Mouse (Mus musculus): ENCODE data around the gene Cpne9. TPM values are rescaled to one million over a fixed set of nuclear protein-coding genes. Genes with fewer than 3 reads are reported as not detected.
A peak's percentile ranks its signal among the peaks of the same experiment; 100 is the strongest.

Gene Cpne9
- total RNA-seq, 2 experiments from 2014 or later: 0.26 TPM; not detected in 1

- no peak for DNase-seq (ENCODE audit: low spot score)
Measured at GRCm38 (mm10) chr6:113342297-113342696, 60.2 kb downstream of the Cpne9 start.

DNA sequence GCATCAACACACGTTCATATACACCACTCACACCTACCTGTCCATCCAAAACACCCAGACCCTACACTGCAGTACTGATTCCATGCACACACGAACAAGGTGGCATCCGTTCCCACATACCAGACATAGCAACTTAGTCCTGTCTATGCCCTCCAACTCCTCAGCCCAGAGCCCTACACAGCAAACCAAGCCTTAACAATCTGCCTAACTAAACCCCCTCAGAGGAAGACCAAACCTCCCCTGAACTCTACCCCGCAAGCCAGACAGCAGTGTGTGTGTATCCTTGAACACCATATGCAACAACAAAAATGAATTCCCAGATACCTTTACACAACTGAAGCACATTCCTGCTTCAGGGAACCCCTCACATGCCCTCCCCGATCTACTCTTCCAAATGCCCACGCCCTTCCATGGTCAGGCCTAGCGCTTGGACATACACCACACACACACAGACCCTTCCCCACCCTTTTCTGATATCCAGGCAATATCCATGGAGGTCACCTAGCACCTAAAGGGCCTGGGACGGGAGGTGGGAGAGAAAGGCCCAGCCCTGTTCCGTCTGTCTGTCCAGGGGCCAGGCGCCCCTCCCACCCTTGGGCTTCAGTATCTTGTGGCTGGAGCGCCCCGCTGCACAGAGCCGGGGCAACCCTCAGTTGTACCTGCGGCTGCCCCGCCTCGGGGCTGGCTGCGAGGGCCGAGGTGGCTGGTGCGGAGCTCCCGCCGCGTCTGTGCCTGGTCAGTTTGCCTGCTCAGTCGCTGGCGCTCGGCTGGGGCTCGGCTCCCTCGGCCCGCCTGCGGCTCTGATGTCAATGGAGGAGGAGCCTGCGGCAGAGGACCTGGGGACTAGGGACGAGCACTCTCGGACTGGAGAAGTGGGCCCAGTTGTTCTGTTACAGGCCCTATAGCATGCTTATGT, 61.3 kb downstream of the Cpne9 start, which contains the start of gene Camk1:
Camk1 (minus strand) TSS at position 808 of the 916 bp plus-strand sequence.
- peak; percentile 87 for DNase-seq (ENCODE audit: low spot score)

- DNase-seq (ENCODE audit: low spot score): peak; percentile 85
Measured at GRCm38 (mm10) chr6:113344321-113344720, 62.2 kb downstream of the Cpne9 start.

DNA sequence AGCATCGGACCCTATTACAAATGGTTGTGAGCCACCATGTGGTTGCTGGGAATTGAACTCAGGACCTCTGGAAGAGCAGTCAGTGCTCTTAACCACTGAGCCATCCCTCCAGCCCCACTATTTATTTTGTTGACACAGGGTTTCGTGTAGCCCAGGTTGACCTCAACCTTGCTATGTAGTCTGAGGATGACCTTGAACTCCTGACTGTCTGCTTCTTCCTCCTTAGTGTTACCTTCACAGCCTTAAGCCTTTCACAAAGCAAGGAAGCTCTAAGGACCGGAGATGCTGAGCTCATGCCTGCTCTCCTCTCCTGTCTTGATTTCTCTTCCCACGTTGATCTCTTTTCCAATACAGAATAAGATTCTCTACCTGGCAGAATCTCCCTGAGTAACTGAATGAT, 64.8 kb downstream of the Cpne9 start:
- no peak for DNase-seq (ENCODE audit: low spot score)

DNA sequence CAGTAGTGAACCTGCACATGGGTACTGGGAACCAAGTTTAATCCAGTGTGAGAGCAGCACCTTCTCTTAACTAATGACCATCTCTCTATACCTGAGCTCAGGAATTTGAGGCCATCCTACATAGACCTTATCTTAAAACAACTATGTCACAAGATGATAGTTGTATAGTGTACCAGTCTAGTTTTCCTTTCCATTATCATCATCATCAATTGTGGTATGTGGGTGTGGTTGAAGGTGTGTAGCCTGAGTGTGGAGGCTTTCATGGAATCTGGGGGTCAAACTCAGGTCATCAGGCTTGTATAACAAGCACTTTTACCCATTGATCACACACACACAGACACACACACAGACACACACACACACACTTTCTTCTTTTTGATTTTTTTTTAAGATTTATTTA, 68.4 kb downstream of the Cpne9 start:
- DNase-seq (ENCODE audit: low spot score): no peak

DNA sequence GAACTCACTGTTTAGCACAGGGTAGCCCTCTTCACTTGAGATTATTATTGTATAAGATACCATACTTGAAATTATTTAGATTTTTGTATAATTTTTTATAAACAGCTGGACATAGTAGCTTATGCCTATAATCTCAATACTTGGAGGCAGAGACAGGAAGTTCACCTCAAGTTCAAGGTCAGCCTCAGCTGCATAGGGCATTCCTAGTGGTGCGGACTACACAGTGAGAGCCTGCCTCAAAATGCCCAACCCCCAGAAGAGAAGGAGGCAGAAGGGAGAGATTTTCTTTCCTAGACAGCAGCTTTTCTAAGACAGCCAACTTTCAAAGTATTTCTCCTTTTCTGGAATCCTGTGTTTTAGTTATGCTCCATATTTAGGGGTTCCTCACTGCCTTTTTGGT, 69.1 kb downstream of the Cpne9 start:
- DNase-seq (ENCODE audit: low spot score): no peak

DNA sequence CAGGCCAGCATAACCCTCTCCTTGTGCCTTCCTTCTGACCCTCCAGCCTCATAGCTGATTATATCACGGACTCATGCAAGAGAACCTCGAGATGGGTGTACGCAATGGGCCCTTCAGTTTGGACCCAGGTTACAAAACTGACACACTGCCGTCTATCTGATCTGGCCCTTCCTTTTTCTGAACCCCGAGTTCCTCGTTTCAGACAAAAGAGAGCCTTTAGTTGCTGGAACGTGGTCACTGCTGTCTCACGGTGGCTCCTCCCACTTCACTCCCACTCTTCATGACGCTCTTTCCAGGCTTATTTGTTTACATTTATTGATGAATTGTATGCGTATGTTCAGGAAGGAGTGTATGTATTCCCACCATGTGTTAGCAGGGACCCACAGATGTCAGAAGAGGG, 69.5 kb downstream of the Cpne9 start:
- DNase-seq (ENCODE audit: low spot score): no peak

GRCm38 (mm10) chr6:113352820-113353219, 70.7 kb downstream of the Cpne9 start:
- DNase-seq (ENCODE audit: low spot score): no peak

DNA sequence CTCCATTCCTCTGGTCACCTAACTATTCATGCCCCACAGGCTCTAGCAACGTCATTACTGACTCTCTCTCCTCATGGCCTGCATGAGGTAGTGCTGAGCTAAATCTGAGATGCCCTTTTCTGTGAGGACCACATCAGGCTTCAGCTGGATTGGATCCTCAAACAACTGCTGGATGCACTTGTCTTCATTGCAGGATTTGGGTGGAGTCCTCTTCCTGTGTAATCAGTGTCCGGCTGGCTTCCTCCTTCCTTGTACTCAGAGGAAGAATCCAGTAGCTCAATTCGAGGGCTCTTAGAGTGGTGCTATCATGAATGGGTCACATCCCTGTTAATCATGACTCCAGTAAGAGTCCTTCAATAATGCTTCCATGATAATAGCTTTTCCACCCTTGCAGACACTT, 71.6 kb downstream of the Cpne9 start:
- no peak for DNase-seq (ENCODE audit: low spot score)

Other genes with a start within 250 kb of the Cpne9 start
- 10 to 100 TPM; 14.2 to 14.5 TPM for gene Thumpd3, start 236.1 kb upstream of the Cpne9 start, total RNA-seq (2021)
- 10 to 100 TPM; 22.0 to 23.4 TPM for gene Setd5, start 204.9 kb upstream of the Cpne9 start, total RNA-seq (2021)
- gene Lhfpl4, start 86.9 kb upstream of the Cpne9 start, total RNA-seq (2021): under 1 TPM; 0.32 to 0.55 TPM
- 10 to 100 TPM; 12.5 to 14.2 TPM for gene Mtmr14, start 44.5 kb upstream of the Cpne9 start, total RNA-seq (2021)
- 1 to 10 TPM; 9.7 to 9.8 TPM for gene Brpf1, start 24.8 kb downstream of the Cpne9 start, total RNA-seq (2021)
- gene Ogg1, start 44.7 kb downstream of the Cpne9 start, total RNA-seq (2021): 1 to 10 TPM; 5.6 to 5.8 TPM
- gene Camk1, start 61.7 kb downstream of the Cpne9 start, total RNA-seq (2021): 10 to 100 TPM; 39.0 to 42.9 TPM
- 10 to 100 TPM; 14.6 to 15.3 TPM for gene Tada3, start 95.6 kb downstream of the Cpne9 start, total RNA-seq (2021)
- gene Arpc4, start 95.8 kb downstream of the Cpne9 start, total RNA-seq (2021): 10 to 100 TPM; 50.8 to 52.6 TPM
- gene Ttll3, start 107.0 kb downstream of the Cpne9 start, total RNA-seq (2021): under 1 TPM; 0.52 to 0.82 TPM
- 10 to 100 TPM in 1 of 2 experiments, 1 to 10 TPM in 1; 9.2 to 11.1 TPM for gene Rpusd3, start 137.0 kb downstream of the Cpne9 start, total RNA-seq (2021)
- gene Cidec, start 153.5 kb downstream of the Cpne9 start, total RNA-seq (2021): 10 to 100 TPM in 1 of 2 experiments, 1 to 10 TPM in 1; 9.9 to 17.2 TPM
- gene Jagn1, start 160.3 kb downstream of the Cpne9 start, total RNA-seq (2021): 10 to 100 TPM; 28.2 to 28.9 TPM
- gene Il17re, start 176.2 kb downstream of the Cpne9 start, total RNA-seq (2021): under 1 TPM; 0.26 to 0.30 TPM
- gene Il17rc, start 189.1 kb downstream of the Cpne9 start, total RNA-seq (2021): 1 to 10 TPM; 3.8 to 4.9 TPM
- 10 to 100 TPM; 42.1 to 45.1 TPM for gene Creld1, start 201.0 kb downstream of the Cpne9 start, total RNA-seq (2021)
- gene Prrt3, start 219.6 kb downstream of the Cpne9 start, total RNA-seq (2021): under 1 TPM in 1 of 2 experiments, not detected in 1; 0.07 TPM
- 10 to 100 TPM; 53.8 to 59.1 TPM for gene Emc3, start 249.3 kb downstream of the Cpne9 start, total RNA-seq (2021)
- under 1 TPM; 0.09 to 0.32 TPM for gene Fancd2, start 249.4 kb downstream of the Cpne9 start, total RNA-seq (2021)